Mouse (Mus musculus): ENCODE results near the gene Ndc1. TPM values are rescaled to one million over a fixed set of nuclear protein-coding genes. Genes with fewer than 3 reads are reported as not detected.

Gene Ndc1
- polyA plus RNA-seq (2011; ENCODE audit: insufficient read length, low read depth, missing spikeins): 40.6 and 53.2 TPM in 2 replicates

DNA sequence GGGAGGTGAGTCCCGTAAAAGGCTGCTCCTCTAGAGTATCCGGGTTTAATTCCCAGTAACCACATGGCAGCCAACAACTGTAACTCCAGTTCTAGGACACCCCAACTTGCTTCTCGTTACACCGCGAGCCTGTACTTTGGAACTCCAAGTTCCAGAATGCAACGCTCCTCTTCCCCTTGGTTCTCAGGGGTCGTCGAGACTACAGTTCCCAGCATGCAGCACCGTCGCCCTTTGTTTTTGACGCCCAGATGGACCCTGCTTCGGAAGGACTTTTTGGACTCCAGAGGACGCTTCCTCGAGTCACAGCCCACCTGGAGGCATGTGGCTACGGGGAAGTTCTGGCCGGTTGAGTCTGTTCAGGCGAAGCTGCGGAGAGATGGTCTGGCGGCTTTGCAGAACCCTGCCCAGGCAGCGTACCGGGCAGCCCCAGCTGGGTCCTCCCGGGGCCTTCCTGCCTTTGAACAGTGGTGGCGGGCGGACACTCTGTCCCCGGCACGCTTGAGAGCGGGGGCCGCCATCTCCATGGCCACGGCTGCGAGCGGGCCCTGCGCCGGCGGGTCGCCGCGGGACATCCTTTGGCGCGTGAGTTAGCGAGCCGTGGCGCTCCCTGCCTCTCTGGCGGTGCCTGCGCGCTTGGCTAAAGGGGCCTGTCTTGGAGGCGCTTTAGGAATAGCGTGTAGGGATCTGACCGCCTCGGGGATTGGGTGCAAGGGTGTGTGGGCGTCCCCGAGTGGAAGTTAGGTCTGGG lies at the start of gene Ndc1:
TSS of gene Ndc1 (plus strand) at position 218 of the 748 bp plus-strand sequence.
- H3K4me3 ChIP-seq (ENCODE audit: insufficient read depth, low read length): peak within 1 kb of the TSS; percentile 80
- H3K4me1 ChIP-seq (ENCODE audit: control insufficient read depth, insufficient read depth, low read length): peaks cover 6% of the 10 kb centered on the region; the same call in 1 of the 2 replicates
- TF ChIP-seq POLR2A (IDR thresholded peaks at IDR 0.05; ENCODE audit: low read depth, low read length) (peak; percentile 51), CTCF (IDR thresholded peaks at IDR 0.05; ENCODE audit: borderline replicate concordance, insufficient read depth, low read length) (no peak)
- H3K27ac ChIP-seq (ENCODE audit: insufficient read depth, low read length): peak within 1 kb of the TSS; percentile 73

DNA sequence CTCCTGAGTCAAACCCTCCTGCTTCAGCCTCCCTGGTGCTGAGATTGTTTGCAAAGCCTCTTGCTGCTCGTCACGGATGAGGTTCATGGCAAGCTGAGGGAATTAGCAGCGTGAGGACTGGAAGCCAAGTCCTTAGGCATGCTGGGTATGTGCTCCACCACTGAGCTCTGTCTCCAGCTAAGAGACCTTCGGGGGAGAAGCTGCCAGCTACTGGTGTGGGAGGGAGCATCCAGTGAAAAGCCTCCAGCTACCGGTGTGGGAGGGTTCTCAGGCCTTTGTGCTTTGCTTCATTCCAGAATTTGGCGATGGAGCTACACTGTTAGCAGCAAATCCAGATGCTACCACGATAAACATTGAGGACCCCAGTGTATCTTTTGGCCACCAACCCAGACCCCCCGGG lies 48.9 kb upstream of the Ndc1 start:
- TF ChIP-seq CTCF (IDR thresholded peaks at IDR 0.05; ENCODE audit: borderline replicate concordance, insufficient read depth, low read length) (no peak), POLR2A (IDR thresholded peaks at IDR 0.05; ENCODE audit: low read depth, low read length) (no peak)
- H3K4me1 ChIP-seq (ENCODE audit: control insufficient read depth, insufficient read depth, low read length): no peaks in the 10 kb centered on the region
- no peak overlapping the region for H3K27ac ChIP-seq (ENCODE audit: insufficient read depth, low read length)
- no peak overlapping the region for H3K4me3 ChIP-seq (ENCODE audit: insufficient read depth, low read length)

DNA sequence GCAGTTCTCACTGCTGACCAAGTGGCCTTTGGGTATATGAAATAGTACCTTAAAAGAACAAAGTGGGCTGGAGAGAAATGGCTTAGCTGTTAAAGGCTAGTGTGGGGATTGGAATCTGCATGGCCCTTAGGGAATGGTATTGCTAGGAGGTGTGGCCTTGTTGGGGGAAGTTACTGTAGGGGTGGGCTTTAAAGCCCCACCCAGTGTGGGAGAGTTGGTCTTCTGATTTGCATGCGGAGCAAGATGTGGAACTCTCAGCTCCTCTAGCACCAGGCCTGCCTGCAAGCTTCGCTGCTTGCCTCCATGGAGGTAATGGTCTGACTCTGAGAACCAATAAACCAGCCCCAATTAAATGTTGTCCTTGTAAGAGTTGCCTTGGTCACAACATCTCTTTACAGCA lies 46.5 kb upstream of the Ndc1 start:
- TF ChIP-seq POLR2A (IDR thresholded peaks at IDR 0.05; ENCODE audit: low read depth, low read length) (no peak), CTCF (IDR thresholded peaks at IDR 0.05; ENCODE audit: borderline replicate concordance, insufficient read depth, low read length) (no peak)
- H3K4me1 ChIP-seq (ENCODE audit: control insufficient read depth, insufficient read depth, low read length): no peaks in the 10 kb centered on the region

DNA sequence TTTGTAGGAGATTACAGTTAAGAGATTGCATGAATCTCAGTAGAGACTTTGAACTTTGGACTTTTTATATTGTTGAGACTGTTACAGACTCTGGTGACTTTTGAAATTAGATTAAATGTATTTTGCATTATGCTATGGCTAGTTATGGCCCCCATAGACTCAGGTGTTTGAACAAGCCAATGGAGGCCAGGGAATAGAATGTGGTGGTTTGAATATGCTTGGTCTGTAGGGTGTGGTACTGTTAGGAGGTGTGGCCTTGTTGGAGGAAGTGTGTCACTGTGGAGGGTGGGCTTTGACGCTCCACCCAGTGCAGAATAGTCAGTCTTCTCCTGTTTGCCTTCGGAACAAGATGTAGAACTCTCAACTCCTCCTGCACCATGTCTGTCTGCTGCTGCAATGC lies 44.5 kb upstream of the Ndc1 start:
- Histone ChIP-seq H3K4me1 (ENCODE audit: control insufficient read depth, insufficient read depth, low read length) (no peaks in the 10 kb centered on the region), H3K4me3 (ENCODE audit: insufficient read depth, low read length) (no peak overlapping the region), H3K27ac (ENCODE audit: insufficient read depth, low read length) (no peak overlapping the region)
- no peak for TF ChIP-seq CTCF (IDR thresholded peaks at IDR 0.05; ENCODE audit: borderline replicate concordance, insufficient read depth, low read length)
- TF ChIP-seq POLR2A (IDR thresholded peaks at IDR 0.05; ENCODE audit: low read depth, low read length): no peak

More for the DNA sequence above, 46.5 kb upstream of the Ndc1 start:
- Histone ChIP-seq H3K27ac (ENCODE audit: insufficient read depth, low read length) (no peak overlapping the region), H3K4me3 (ENCODE audit: insufficient read depth, low read length) (no peak overlapping the region)

DNA sequence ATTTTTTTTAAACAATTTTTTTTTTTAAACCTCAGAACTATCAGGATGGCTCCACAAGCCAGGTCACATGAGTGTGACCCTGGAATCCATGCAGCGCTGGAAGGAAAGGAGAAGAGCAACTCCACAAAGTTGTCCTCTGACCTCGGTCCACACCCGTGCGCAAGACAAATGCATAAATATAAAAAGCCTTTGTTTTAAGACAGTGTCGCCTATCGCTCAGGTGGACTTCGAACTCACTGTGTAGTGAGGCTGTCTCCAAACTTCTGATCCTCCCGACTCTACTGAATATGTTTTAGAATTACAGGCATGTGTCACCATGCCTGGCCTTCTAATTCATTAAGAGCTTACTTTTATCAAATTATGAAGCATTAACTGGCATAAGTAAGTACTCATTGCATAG lies 39.1 kb upstream of the Ndc1 start:
- Histone ChIP-seq H3K27ac (ENCODE audit: insufficient read depth, low read length) (no peak overlapping the region), H3K4me1 (ENCODE audit: control insufficient read depth, insufficient read depth, low read length) (no peaks in the 10 kb centered on the region), H3K4me3 (ENCODE audit: insufficient read depth, low read length) (no peak overlapping the region)
- no peak for TF ChIP-seq CTCF (IDR thresholded peaks at IDR 0.05; ENCODE audit: borderline replicate concordance, insufficient read depth, low read length)
- TF ChIP-seq POLR2A (IDR thresholded peaks at IDR 0.05; ENCODE audit: low read depth, low read length): no peak

DNA sequence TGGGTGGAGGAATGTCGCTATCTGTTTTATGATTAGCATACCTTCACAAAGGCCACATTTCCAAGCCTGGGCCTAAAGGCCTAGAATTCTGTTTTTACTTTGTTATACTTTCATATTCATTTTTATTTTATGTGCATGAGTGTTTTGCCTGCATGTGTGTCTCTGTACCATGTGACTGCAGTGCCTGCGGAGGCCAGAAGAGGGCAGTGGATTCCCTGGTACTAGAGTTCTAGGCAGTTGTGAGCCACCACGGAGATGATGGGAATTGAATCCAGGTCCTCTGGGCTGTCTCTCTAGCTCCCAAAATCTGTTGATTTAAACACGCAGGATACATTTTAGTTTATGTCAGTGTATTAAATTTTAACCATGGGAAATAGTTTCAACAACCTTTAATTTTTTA lies 34.1 kb upstream of the Ndc1 start:
- no peaks in the 10 kb centered on the region for H3K4me1 ChIP-seq (ENCODE audit: control insufficient read depth, insufficient read depth, low read length)
- TF ChIP-seq CTCF (IDR thresholded peaks at IDR 0.05; ENCODE audit: borderline replicate concordance, insufficient read depth, low read length) (no peak), POLR2A (IDR thresholded peaks at IDR 0.05; ENCODE audit: low read depth, low read length) (no peak)
- no peak overlapping the region for H3K4me3 ChIP-seq (ENCODE audit: insufficient read depth, low read length)
- H3K27ac ChIP-seq (ENCODE audit: insufficient read depth, low read length): no peak overlapping the region

DNA sequence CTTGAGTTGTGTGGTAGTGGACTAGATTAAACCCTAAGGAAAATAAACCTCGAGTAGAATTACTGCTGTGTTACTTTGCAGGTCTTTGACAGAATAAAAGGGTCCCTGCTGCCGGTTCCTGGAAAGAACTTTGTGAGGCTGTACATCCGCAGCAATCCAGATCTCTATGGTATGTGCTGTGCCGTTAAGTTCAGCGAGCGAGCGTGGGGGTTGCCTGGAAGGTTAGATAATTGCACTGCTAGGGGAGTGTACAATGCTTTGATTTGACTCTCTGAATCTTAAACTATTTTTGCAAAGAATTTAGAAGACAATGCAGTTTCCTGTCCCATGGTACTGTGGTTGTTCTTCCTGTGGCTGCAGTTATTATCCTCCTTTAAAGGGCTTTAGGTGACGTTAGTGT lies 31.2 kb upstream of the Ndc1 start:
- TF ChIP-seq POLR2A (IDR thresholded peaks at IDR 0.05; ENCODE audit: low read depth, low read length) (no peak), CTCF (IDR thresholded peaks at IDR 0.05; ENCODE audit: borderline replicate concordance, insufficient read depth, low read length) (no peak)

DNA sequence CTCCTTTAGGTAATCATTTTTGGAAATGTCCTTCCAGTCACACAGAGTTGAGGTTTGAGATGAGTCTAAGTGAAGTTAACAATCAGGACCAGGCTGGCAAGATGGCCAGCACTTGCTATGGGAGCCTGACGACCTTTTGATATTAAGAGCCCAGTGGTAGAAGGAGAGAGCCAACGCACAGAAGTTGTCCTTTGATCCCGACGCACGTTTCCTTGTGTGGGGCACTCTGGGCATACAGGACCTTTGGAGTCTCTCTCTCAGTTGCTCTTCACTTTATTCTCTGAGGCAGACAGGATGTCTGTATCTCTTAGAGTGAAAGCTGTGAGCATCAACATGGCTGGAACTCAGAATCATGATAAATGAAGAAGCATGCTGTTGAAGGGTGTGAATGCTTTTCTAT lies 30.1 kb upstream of the Ndc1 start:
- H3K27ac ChIP-seq (ENCODE audit: insufficient read depth, low read length): no peak overlapping the region
- no peaks in the 10 kb centered on the region for H3K4me1 ChIP-seq (ENCODE audit: control insufficient read depth, insufficient read depth, low read length)
- no peak for TF ChIP-seq CTCF (IDR thresholded peaks at IDR 0.05; ENCODE audit: borderline replicate concordance, insufficient read depth, low read length)
- no peak for TF ChIP-seq POLR2A (IDR thresholded peaks at IDR 0.05; ENCODE audit: low read depth, low read length)
- no peak overlapping the region for H3K4me3 ChIP-seq (ENCODE audit: insufficient read depth, low read length)

More for the DNA sequence above, 31.2 kb upstream of the Ndc1 start:
- no peak overlapping the region for H3K4me3 ChIP-seq (ENCODE audit: insufficient read depth, low read length)
- H3K4me1 ChIP-seq (ENCODE audit: control insufficient read depth, insufficient read depth, low read length): no peaks in the 10 kb centered on the region
- no peak overlapping the region for H3K27ac ChIP-seq (ENCODE audit: insufficient read depth, low read length)

DNA sequence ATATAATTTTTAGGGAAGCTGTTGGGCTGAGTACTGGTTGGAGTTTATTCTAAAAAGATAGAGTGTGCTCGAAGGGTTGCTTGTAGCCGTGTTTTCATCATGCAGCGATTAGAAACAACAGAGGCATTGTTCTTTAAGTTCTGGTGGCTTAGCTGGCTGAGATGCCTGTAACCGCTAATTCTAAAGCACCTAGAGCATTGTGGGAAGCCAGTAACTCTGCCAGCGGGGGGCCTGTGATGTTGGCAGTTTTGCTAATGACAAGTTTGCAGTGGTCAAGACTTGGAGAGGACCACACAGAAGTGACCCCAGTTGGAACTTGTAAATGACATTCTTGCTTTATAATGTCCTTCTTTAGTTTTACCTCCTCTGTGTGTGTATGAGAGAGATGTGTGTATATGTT lies 26.2 kb upstream of the Ndc1 start:
- Histone ChIP-seq H3K4me1 (ENCODE audit: control insufficient read depth, insufficient read depth, low read length) (no peaks in the 10 kb centered on the region), H3K27ac (ENCODE audit: insufficient read depth, low read length) (no peak overlapping the region), H3K4me3 (ENCODE audit: insufficient read depth, low read length) (no peak overlapping the region)
- TF ChIP-seq POLR2A (IDR thresholded peaks at IDR 0.05; ENCODE audit: low read depth, low read length) (no peak), CTCF (IDR thresholded peaks at IDR 0.05; ENCODE audit: borderline replicate concordance, insufficient read depth, low read length) (no peak)

DNA sequence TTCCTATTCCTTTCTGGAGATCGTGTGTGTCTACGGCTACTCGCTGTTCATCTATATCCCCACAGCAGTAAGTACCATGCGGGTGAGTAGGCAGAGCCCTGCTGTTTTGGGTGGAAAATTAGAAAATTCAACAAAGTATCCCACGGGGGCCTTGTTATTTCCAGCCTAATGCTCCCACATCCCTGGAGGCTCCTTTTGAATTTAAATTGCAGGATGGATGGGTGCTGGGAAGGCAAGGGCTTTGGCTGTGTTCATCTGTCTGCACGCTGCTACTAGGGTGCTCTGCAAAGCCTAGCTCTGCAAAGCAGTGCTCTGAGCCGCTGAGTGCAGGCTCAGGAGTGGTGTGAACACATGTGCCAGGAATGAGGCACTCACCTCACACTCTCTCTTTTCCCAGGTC lies 23.0 kb upstream of the Ndc1 start:
- TF ChIP-seq CTCF (IDR thresholded peaks at IDR 0.05; ENCODE audit: borderline replicate concordance, insufficient read depth, low read length) (no peak), POLR2A (IDR thresholded peaks at IDR 0.05; ENCODE audit: low read depth, low read length) (no peak)
- Histone ChIP-seq H3K4me3 (ENCODE audit: insufficient read depth, low read length) (no peak overlapping the region), H3K27ac (ENCODE audit: insufficient read depth, low read length) (no peak overlapping the region), H3K4me1 (ENCODE audit: control insufficient read depth, insufficient read depth, low read length) (no peaks in the 10 kb centered on the region)

Measured in embryonic fibroblast, embryonic 13.5 days (primary cell).